Mouse (Mus musculus) heart, adult 2 months (tissue): ENCODE measurements around the gene Rnf215. TPM values are rescaled to one million over a fixed set of nuclear protein-coding genes. Genes with fewer than 3 reads are reported as not detected.
A peak's percentile ranks its signal among the peaks of the same experiment; 100 is the strongest.

Source experiments
- DNase-seq, 2 experiments: peaks; one replicate each; pipeline ENCODE4 v3.0.0; 2021
- H3K27ac ChIP-seq: fragments of 200-600 bp; 2 replicates; pipeline ENCODE4 v1.8.1; 2022
- H3K27me3 ChIP-seq: fragments of 200-500 bp; 2 replicates; pipeline ENCODE4 v1.6.1; 2012; ENCODE audit warnings: mild to moderate bottlenecking, low read length, inconsistent platforms, mixed read lengths; ENCODE audit not compliant: control insufficient read depth, insufficient read depth
- H3K36me3 ChIP-seq: fragments of 200-500 bp; 2 replicates; pipeline ENCODE4 v1.6.1; 2012; ENCODE audit warnings: low read length, inconsistent platforms; ENCODE audit not compliant: control insufficient read depth, insufficient read depth
- H3K4me1 ChIP-seq: fragments of 200-500 bp; 2 replicates; pipeline ENCODE4 v1.6.1; 2011; ENCODE audit warnings: low read length; ENCODE audit not compliant: control insufficient read depth, insufficient read depth
- H3K4me3 ChIP-seq: fragments of 200-600 bp; 2 replicates; pipeline ENCODE4 v1.8.1; 2022
- H3K79me2 ChIP-seq: fragments of 200-500 bp; replicated peaks from 2 replicates; pipeline ENCODE4 v1.6.1; 2012; ENCODE audit warnings: mild to moderate bottlenecking, inconsistent platforms, low read length, moderate library complexity, mixed read lengths; ENCODE audit not compliant: control insufficient read depth, insufficient read depth
- H3K9ac ChIP-seq: fragments of 200-500 bp; 2 replicates; pipeline ENCODE4 v1.6.1; 2012; ENCODE audit warnings: low read depth, mild to moderate bottlenecking, control low read depth, inconsistent platforms, low read length, mixed read lengths
- CTCF ChIP-seq: fragments of 200-600 bp; IDR thresholded peaks from 2 replicates; pipeline ENCODE4 v1.8.1; 2022; ENCODE audit warnings: antibody characterized with exemption, mild to moderate bottlenecking, moderate library complexity
- EP300 ChIP-seq: fragments of 200-500 bp; IDR thresholded peaks from 2 replicates; pipeline ENCODE4 v1.6.1; 2011; ENCODE audit warnings: low read depth, low read length, control low read depth; ENCODE audit not compliant: insufficient read depth
- POLR2A ChIP-seq: fragments of 200-500 bp; IDR thresholded peaks from 2 replicates; pipeline ENCODE4 v1.6.1; 2011; ENCODE audit warnings: mild to moderate bottlenecking, low read depth, low read length, control low read depth; ENCODE audit not compliant: insufficient read depth
- WGBS: fragments of 180-500 bp; shearing (Covaris S2); methylation state at CpG from one replicate; pipeline ENCODE4 v1.1.7; 2018; 5-methylcytosine and 5-hydroxymethylcytosine counted together
- intact Hi-C: fragments of 180-260 bp; cut with DNase I; formaldehyde crosslinking; loops from one replicate; pipeline ENCODE4 v1.15.1; 2025
- microRNA-seq, 2 experiments: library from miRNA; unstranded; fragments of <30 nt; microRNA quantifications; one replicate each; pipeline ENCODE4 v1.2.0; 2021
- polyA plus RNA-seq: library from polyadenylated mRNA; depleted of rRNA; stranded (reverse); fragments of >200 nt; gene quantifications from 2 replicates; pipeline ENCODE4 v1.2.3, GENCODE M21; 2012; rRNA removed
- total RNA-seq, 2 experiments: library from RNA; stranded (reverse); gene quantifications; 2 replicates each; pipeline ENCODE4 v1.2.3; 2021

The Rnf215 gene
- total and polyA plus RNA-seq, 3 experiments: 12.9 to 16.1 (median 13.4) TPM

DNA sequence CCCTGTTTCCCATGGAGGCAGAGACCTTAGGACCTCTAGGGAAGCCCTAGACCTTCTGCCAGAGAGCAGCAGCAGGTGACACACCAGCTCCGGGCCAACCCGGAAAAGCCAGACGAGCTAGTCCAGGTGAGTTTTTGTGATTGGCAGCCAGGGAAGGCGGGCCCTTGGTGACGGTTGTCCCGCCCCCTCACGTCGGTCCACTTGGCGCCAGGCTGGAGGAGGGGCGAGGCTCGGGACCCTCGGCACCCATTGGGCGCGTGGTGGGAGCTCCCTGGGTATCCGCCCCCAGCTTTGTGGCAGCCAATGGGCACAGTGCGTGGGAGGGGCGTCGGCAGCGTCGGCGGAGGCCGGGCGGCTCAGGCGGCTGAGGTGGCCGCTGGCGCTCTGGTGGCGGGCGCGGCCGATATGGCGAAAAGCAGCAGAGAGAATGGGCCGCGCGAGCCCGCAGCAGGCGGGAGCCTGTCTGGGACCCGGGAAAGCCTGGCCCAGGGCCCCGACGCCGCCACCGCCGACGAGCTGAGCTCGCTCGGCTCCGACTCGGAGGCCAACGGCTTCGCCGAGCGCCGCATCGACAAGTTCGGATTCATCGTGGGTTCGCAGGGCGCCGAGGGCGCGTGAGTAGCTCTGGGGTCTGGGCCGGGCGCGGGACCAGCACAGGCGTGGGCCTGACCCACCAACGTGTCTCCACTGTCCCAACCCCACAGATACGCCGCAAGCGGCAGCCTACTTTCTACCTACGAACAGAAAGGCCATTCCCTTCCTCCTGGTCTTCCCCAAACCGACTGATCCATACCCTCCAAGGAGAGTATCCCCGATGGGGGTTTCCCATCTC, 51.7 kb downstream of the Rnf215 start, which contains the start of gene Tbc1d10a:
Gene Tbc1d10a (plus strand): TSS at position 304 of the 832 bp plus-strand sequence.
- Histone ChIP-seq H3K27me3 (no peaks in the 10 kb centered on the region), H3K36me3 (peaks cover 14% of the 10 kb centered on the region), H3K79me2 (peaks cover 6% of the 10 kb centered on the region; the same call in 1 of the 2 replicates), H3K9ac (peak within 1 kb of the TSS; percentile 88), H3K4me3 (peak within 1 kb of the TSS; percentile 94), H3K27ac (peak within 1 kb of the TSS; percentile 97), H3K4me1 (peaks cover 30% of the 10 kb centered on the region)
- intact Hi-C loops: no loop called here
- peak; percentile 97 to 99 for DNase-seq
- under 1% methylated on average over 71 of the region's 71 CpGs for WGBS
- TF ChIP-seq POLR2A (peak; percentile 68), CTCF (peak; percentile 26; the same call in 1 of the 2 replicates), EP300 (0 out of 2 replicates have a peak, but pooled peaks have one; percentile 25)

DNA sequence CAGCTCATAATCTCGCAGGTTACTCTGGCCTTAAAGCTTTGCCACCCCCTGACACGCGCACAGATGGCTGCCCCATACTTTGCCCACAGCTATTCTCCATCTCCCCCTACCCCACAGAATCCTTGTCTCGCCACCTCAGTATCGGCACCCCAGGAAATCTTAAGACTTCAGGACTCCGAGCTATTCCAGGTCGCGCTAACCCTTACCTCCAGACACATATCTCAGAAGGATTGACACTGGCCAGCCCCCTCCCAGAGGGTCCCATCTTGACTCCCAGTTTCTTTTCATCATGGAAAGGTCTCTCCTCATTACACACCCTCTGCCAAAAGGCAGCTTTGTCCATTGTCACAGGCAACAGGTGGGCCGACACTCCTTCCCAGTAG, 52.3 kb downstream of the Rnf215 start:
- peak in 1 of 2 experiments; percentile 36 for DNase-seq
- 16% methylated on average over 9 of the region's 9 CpGs for WGBS
- peaks cover 14% of the 10 kb centered on the region for H3K36me3 ChIP-seq
- TF ChIP-seq POLR2A (no peak), EP300 (no peak), CTCF (no peak)
- H3K27ac ChIP-seq: peak overlapping the region; percentile 97
- H3K4me3 ChIP-seq: peak overlapping the region; percentile 94
- peaks cover 6% of the 10 kb centered on the region; the same call in 1 of the 2 replicates for H3K79me2 ChIP-seq
- H3K4me1 ChIP-seq: peaks cover 32% of the 10 kb centered on the region
- H3K27me3 ChIP-seq: no peaks in the 10 kb centered on the region
- intact Hi-C loops: no loop called here
- peak overlapping the region; percentile 88 for H3K9ac ChIP-seq

DNA sequence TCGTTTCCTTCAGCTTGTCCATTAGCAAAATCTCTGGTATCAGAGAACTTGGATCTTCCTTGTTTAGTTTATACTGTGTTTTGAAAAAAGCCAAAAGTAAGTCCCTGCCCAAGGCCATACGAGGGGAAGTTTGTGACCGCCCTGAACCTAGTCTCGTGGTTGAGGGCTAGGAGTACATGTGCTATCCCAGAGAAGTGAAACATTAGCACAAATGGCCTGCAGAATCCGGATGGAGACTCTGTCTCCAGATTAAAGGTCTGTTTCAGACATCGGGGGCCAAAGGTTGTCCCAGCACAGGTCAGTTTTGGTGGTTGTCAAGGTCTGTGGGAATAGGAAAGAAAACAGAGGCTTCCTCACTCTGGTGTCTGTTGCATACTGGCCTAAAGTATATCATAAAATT, 54.2 kb downstream of the Rnf215 start:
- Histone ChIP-seq H3K79me2 (peaks cover 6% of the 10 kb centered on the region; the same call in 1 of the 2 replicates), H3K9ac (no peak overlapping the region; the same call in 1 of the 2 replicates), H3K4me3 (no peak overlapping the region), H3K27me3 (no peaks in the 10 kb centered on the region), H3K27ac (peak overlapping the region; percentile 34; the same call in 1 of the 2 replicates), H3K36me3 (peaks cover 14% of the 10 kb centered on the region), H3K4me1 (peaks cover 30% of the 10 kb centered on the region)
- 69% methylated on average over 6 of the region's 6 CpGs for WGBS
- TF ChIP-seq CTCF (no peak), EP300 (no peak), POLR2A (no peak)
- intact Hi-C loops: no loop called here
- DNase-seq: no peak

DNA sequence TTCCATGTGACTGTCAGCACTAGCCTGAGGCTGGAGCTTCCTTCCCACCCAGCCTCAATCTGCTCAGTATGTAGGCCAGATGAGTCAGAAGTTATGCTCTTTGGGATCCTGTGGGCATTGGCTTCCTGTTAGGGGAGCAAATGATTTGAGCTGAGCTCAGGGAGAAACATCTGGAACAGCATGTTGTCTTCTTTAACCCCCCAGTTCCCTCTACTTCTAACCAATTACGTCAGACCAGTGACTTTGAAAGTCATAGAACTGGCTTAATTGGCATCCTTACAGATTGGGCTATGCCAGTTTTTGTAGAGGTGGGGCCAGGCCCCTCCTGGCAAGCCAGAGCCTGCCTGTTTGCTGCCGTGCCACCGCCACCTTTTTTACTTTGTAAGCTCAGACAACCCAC, 55.7 kb downstream of the Rnf215 start:
- no peak overlapping the region for H3K4me3 ChIP-seq
- H3K79me2 ChIP-seq: peaks cover 6% of the 10 kb centered on the region; the same call in 1 of the 2 replicates
- peaks cover 38% of the 10 kb centered on the region for H3K4me1 ChIP-seq
- no peaks in the 10 kb centered on the region for H3K27me3 ChIP-seq
- peak; percentile 33 to 47 for DNase-seq
- intact Hi-C loops: no loop called here
- TF ChIP-seq EP300 (0 out of 2 replicates have a peak, but pooled peaks have one; percentile 31), POLR2A (no peak)
- no peak overlapping the region for H3K9ac ChIP-seq
- H3K27ac ChIP-seq: peak overlapping the region; percentile 65
- WGBS: 43% methylated on average over 3 of the region's 3 CpGs
- H3K36me3 ChIP-seq: peaks cover 18% of the 10 kb centered on the region

Small RNA genes within 50 kb of the gene (microRNA-seq; reads per million reads assigned to microRNA genes)
- gene Mir3060: 0 to 1.1 reads per million in 2 experiments

Other genes starting within 250 kb of the Rnf215 start
- gene 4921536K21Rik, start 240.1 kb upstream of the Rnf215 start, total RNA-seq: under 1 TPM; 0.57 to 0.81 TPM
- 0.57 and 0.76 TPM in 2 replicates for gene 4921536K21Rik, start 240.1 kb upstream of the Rnf215 start, polyA plus RNA-seq
- 10 to 100 TPM; 32.6 to 47.8 TPM for gene Dusp18, start 240.0 kb upstream of the Rnf215 start, total RNA-seq
- 29.1 and 52.6 TPM in 2 replicates for gene Dusp18, start 240.0 kb upstream of the Rnf215 start, polyA plus RNA-seq
- gene Slc35e4, start 220.5 kb upstream of the Rnf215 start, total RNA-seq: 1 to 10 TPM; 3.9 to 6.9 TPM
- gene Slc35e4, start 220.5 kb upstream of the Rnf215 start, polyA plus RNA-seq: 4.5 and 6.3 TPM in 2 replicates
- 10 to 100 TPM; 41.3 to 42.9 TPM for gene Tcn2, start 203.0 kb upstream of the Rnf215 start, total RNA-seq
- gene Tcn2, start 203.0 kb upstream of the Rnf215 start, polyA plus RNA-seq: 69.4 and 90.6 TPM in 2 replicates
- gene Pes1, start 171.2 kb upstream of the Rnf215 start, total RNA-seq: 10 to 100 TPM; 26.6 to 27.3 TPM
- 19.4 and 26.5 TPM in 2 replicates for gene Pes1, start 171.2 kb upstream of the Rnf215 start, polyA plus RNA-seq
- gene 4930556J24Rik, start 158.4 kb upstream of the Rnf215 start, total RNA-seq: not detected
- not detected in 2 replicates for gene 4930556J24Rik, start 158.4 kb upstream of the Rnf215 start, polyA plus RNA-seq
- gene Gal3st1, start 151.6 kb upstream of the Rnf215 start, total RNA-seq: under 1 TPM; 0.18 to 0.21 TPM
- gene Gal3st1, start 151.6 kb upstream of the Rnf215 start, polyA plus RNA-seq: 0.47 and 1.1 TPM in 2 replicates
- gene Sec14l4, start 103.7 kb upstream of the Rnf215 start, total RNA-seq: under 1 TPM; 0.14 to 0.47 TPM
- gene Sec14l4, start 103.7 kb upstream of the Rnf215 start, polyA plus RNA-seq: 0.32 and 0.57 TPM in 2 replicates
- gene Sec14l3, start 70.4 kb upstream of the Rnf215 start, total RNA-seq: not detected
- gene Sec14l3, start 70.4 kb upstream of the Rnf215 start, polyA plus RNA-seq: 15.0 TPM in 1 of 2 replicates, not detected in the other
- gene Mtfp1, start 39.8 kb upstream of the Rnf215 start, total RNA-seq: 100 to 1,000 TPM; 129 to 141 TPM
- 158 and 167 TPM in 2 replicates for gene Mtfp1, start 39.8 kb upstream of the Rnf215 start, polyA plus RNA-seq
- under 1 TPM; 0.52 to 0.89 TPM for gene Sec14l2, start 11.8 kb upstream of the Rnf215 start, total RNA-seq
- gene Sec14l2, start 11.8 kb upstream of the Rnf215 start, polyA plus RNA-seq: 0.35 and 0.53 TPM in 2 replicates
- gene Ccdc157, start 25.1 kb downstream of the Rnf215 start, total RNA-seq: 1 to 10 TPM; 4.5 to 4.6 TPM
- gene Ccdc157, start 25.1 kb downstream of the Rnf215 start, polyA plus RNA-seq: 6.7 and 9.9 TPM in 2 replicates
- 10 to 100 TPM; 37.2 to 38.7 TPM for gene Sf3a1, start 25.1 kb downstream of the Rnf215 start, total RNA-seq
- 17.9 and 23.4 TPM in 2 replicates for gene Sf3a1, start 25.1 kb downstream of the Rnf215 start, polyA plus RNA-seq
- gene Tbc1d10a, start 51.6 kb downstream of the Rnf215 start, total RNA-seq: 10 to 100 TPM; 10.1 to 10.7 TPM
- gene Tbc1d10a, start 51.6 kb downstream of the Rnf215 start, polyA plus RNA-seq: 17.3 and 22.3 TPM in 2 replicates
- gene Castor1, start 83.0 kb downstream of the Rnf215 start, total RNA-seq: 1 to 10 TPM; 4.0 to 5.9 TPM
- gene Castor1, start 83.0 kb downstream of the Rnf215 start, polyA plus RNA-seq: 10.7 and 13.5 TPM in 2 replicates
- under 1 TPM; 0.13 to 0.14 TPM for gene Osm, start 101.2 kb downstream of the Rnf215 start, total RNA-seq
- gene Osm, start 101.2 kb downstream of the Rnf215 start, polyA plus RNA-seq: 0.14 and 0.15 TPM in 2 replicates
- under 1 TPM; 0.21 to 0.36 TPM for gene Lif, start 122.4 kb downstream of the Rnf215 start, total RNA-seq
- gene Lif, start 122.4 kb downstream of the Rnf215 start, polyA plus RNA-seq: 1.5 TPM in 2 replicates